Mouse (Mus musculus) liver, embryonic 13.5 days (tissue): ENCODE results near the gene Astn1. TPM values are rescaled to one million over a fixed set of nuclear protein-coding genes. Genes with fewer than 3 reads are reported as not detected.

ENCODE experiments used
- ATAC-seq: fragments of 200-750 bp; cut with Nextera tagmentation; 2 replicates; pipeline ENCODE4 v1.8.0; 2017; ENCODE audit warnings: low read depth, mild to moderate bottlenecking, moderate number of reproducible peaks, moderate library complexity
- DNase-seq: peaks from one replicate; pipeline ENCODE4 v3.0.0; 2022
- H3K27ac ChIP-seq: fragments of 300-500 bp; sonication (generic); 2 replicates; pipeline ENCODE4 v1.5.1; 2015; ENCODE audit warnings: moderate library complexity, mild to moderate bottlenecking, inconsistent platforms
- H3K27me3 ChIP-seq: fragments of 300-500 bp; sonication (generic); 2 replicates; pipeline ENCODE4 v1.6.1; 2015; ENCODE audit warnings: mild to moderate bottlenecking, inconsistent platforms
- H3K36me3 ChIP-seq: fragments of 300-500 bp; sonication (generic); 2 replicates; pipeline ENCODE4 v1.6.1; 2015; ENCODE audit warnings: mild to moderate bottlenecking, inconsistent platforms
- H3K4me1 ChIP-seq: fragments of 300-500 bp; sonication (generic); replicated peaks from 2 replicates; pipeline ENCODE4 v1.6.1; 2015; ENCODE audit warnings: inconsistent platforms
- H3K4me2 ChIP-seq: fragments of 300-500 bp; sonication (generic); 2 replicates; pipeline ENCODE4 v1.6.1; 2015; ENCODE audit warnings: inconsistent platforms, mild to moderate bottlenecking, moderate library complexity
- H3K4me3 ChIP-seq: fragments of 300-500 bp; sonication (generic); replicated peaks from 2 replicates; pipeline ENCODE4 v1.5.1; 2015; ENCODE audit warnings: mild to moderate bottlenecking, inconsistent platforms
- H3K9ac ChIP-seq: fragments of 300-500 bp; sonication (generic); 2 replicates; pipeline ENCODE4 v1.6.1; 2015; ENCODE audit warnings: mild to moderate bottlenecking, inconsistent platforms
- H3K9me3 ChIP-seq: fragments of 300-500 bp; sonication (generic); replicated peaks from 2 replicates; pipeline ENCODE4 v1.6.1; 2016; ENCODE audit warnings: inconsistent platforms
- WGBS: fragments of 180-500 bp; shearing (Covaris S2); methylation state at CpG from one replicate; pipeline ENCODE4 v1.1.7; 2015; ENCODE audit not compliant: insufficient replicate concordance; 5-methylcytosine and 5-hydroxymethylcytosine counted together
- polyA plus RNA-seq: library from polyadenylated mRNA; unstranded; fragments of >200 nt; fragmentation: Nextera tagmentation; extraction: Ambion mirVana; gene quantifications from 2 replicates; pipeline ENCODE4 v1.2.1, GENCODE M21; 2015

The Astn1 gene
- polyA plus RNA-seq, 1 experiment from 2014 or later: 0.06 TPM

GRCm38 (mm10) chr1:158382277-158382676 is 20.2 kb downstream of the Astn1 start:
- Histone ChIP-seq H3K4me2 (no peak overlapping the region), H3K4me3 (no peak overlapping the region), H3K9me3 (no peaks in the 10 kb centered on the region), H3K36me3 (no peaks in the 10 kb centered on the region), H3K4me1 (no peaks in the 10 kb centered on the region), H3K27me3 (no peaks in the 10 kb centered on the region), H3K9ac (no peak overlapping the region), H3K27ac (no peak overlapping the region)
- no peak for ATAC-seq
- 61% methylated on average over 6 of the region's 6 CpGs for WGBS
- no peak for DNase-seq

GRCm38 (mm10) chr1:158383210-158383609 is 21.1 kb downstream of the Astn1 start:
- H3K4me1 ChIP-seq: no peaks in the 10 kb centered on the region
- H3K36me3 ChIP-seq: no peaks in the 10 kb centered on the region
- H3K9ac ChIP-seq: no peak overlapping the region
- H3K4me2 ChIP-seq: no peak overlapping the region
- H3K27me3 ChIP-seq: no peaks in the 10 kb centered on the region
- H3K9me3 ChIP-seq: no peaks in the 10 kb centered on the region
- DNase-seq: no peak
- H3K27ac ChIP-seq: no peak overlapping the region
- H3K4me3 ChIP-seq: no peak overlapping the region
- 51% methylated on average over 3 of the region's 3 CpGs for WGBS
- no peak for ATAC-seq

DNA sequence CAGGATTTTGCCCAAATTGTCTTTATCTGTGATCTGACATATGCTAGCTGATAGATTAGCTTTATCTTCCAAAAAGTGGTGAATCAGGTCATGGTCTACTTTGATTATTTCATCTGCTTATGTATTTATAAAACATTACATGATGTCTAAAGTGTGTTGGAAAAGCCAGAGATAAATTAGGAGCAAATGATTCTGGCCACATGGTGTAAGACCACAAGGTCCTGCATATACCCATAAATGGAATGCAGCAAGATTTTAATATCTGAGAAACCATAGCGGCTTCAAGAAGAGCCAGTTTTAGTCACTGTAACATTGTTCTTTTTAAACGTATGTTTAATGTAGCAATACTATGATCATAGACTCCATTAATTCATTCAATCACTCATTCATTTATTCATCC is 23.2 kb downstream of the Astn1 start:
- no peaks in the 10 kb centered on the region for H3K27me3 ChIP-seq
- ATAC-seq (no peak), DNase-seq (no peak)
- H3K9ac ChIP-seq: no peak overlapping the region
- no peak overlapping the region for H3K27ac ChIP-seq
- no peak overlapping the region for H3K4me3 ChIP-seq
- WGBS: 80% methylated on average over 2 of the region's 2 CpGs
- no peaks in the 10 kb centered on the region for H3K36me3 ChIP-seq
- H3K4me2 ChIP-seq: no peak overlapping the region
- H3K4me1 ChIP-seq: no peaks in the 10 kb centered on the region
- no peaks in the 10 kb centered on the region for H3K9me3 ChIP-seq

DNA sequence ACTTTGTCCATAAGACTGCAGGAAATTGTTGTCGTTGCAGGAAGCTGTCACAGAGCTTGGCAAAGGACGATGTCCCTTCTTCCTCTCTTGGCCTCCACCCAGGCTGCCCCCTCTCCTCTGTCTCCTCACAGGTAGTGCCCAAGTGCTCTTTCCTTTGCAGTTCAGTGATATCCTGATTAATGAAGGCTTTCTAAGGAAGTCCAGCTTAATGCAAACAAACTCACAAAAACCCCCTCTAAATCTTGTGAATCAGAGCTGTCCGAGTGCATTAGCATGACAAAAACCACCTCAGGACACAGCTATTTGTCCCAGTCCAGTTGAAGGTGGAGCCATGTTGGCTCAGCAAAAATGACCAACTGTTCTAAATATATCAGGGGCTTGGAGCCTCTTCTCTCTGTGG is 24.7 kb downstream of the Astn1 start:
- Histone ChIP-seq H3K4me3 (no peak overlapping the region), H3K4me1 (no peaks in the 10 kb centered on the region), H3K9me3 (0 out of 2 replicates have a peak, but pooled peaks cover 3% of the 10 kb centered on the region), H3K36me3 (no peaks in the 10 kb centered on the region), H3K4me2 (no peak overlapping the region), H3K27ac (no peak overlapping the region), H3K27me3 (no peaks in the 10 kb centered on the region), H3K9ac (no peak overlapping the region)
- ATAC-seq (no peak), DNase-seq (no peak)
- 16% methylated on average over 3 of the region's 3 CpGs for WGBS

GRCm38 (mm10) chr1:158388995-158389394 is 26.9 kb downstream of the Astn1 start:
- DNase-seq (no peak), ATAC-seq (no peak)
- Histone ChIP-seq H3K4me2 (no peak overlapping the region), H3K27ac (no peak overlapping the region), H3K9ac (no peak overlapping the region), H3K27me3 (no peaks in the 10 kb centered on the region), H3K36me3 (no peaks in the 10 kb centered on the region), H3K4me1 (no peaks in the 10 kb centered on the region), H3K4me3 (no peak overlapping the region), H3K9me3 (0 out of 2 replicates have a peak, but pooled peaks cover 3% of the 10 kb centered on the region)
- 70% methylated on average over 4 of the region's 4 CpGs for WGBS

GRCm38 (mm10) chr1:158390693-158391092 is 28.6 kb downstream of the Astn1 start:
- Histone ChIP-seq H3K4me2 (no peak overlapping the region), H3K9me3 (0 out of 2 replicates have a peak, but pooled peaks cover 3% of the 10 kb centered on the region), H3K27ac (no peak overlapping the region), H3K36me3 (no peaks in the 10 kb centered on the region), H3K4me3 (no peak overlapping the region), H3K27me3 (no peaks in the 10 kb centered on the region), H3K4me1 (no peaks in the 10 kb centered on the region), H3K9ac (no peak overlapping the region)
- DNase-seq (no peak), ATAC-seq (no peak)
- WGBS: 60% methylated on average over 4 of the region's 4 CpGs

GRCm38 (mm10) chr1:158397058-158397457 is 35.0 kb downstream of the Astn1 start:
- ATAC-seq: no peak
- DNase-seq: no peak
- 50% methylated on average over 2 of the region's 2 CpGs for WGBS
- Histone ChIP-seq H3K4me3 (no peak overlapping the region), H3K36me3 (no peaks in the 10 kb centered on the region), H3K9me3 (no peaks in the 10 kb centered on the region), H3K27ac (no peak overlapping the region), H3K9ac (no peak overlapping the region), H3K4me2 (no peak overlapping the region), H3K27me3 (no peaks in the 10 kb centered on the region), H3K4me1 (no peaks in the 10 kb centered on the region)

GRCm38 (mm10) chr1:158400898-158401297 is 38.8 kb downstream of the Astn1 start:
- no peak overlapping the region for H3K4me3 ChIP-seq
- no peaks in the 10 kb centered on the region for H3K36me3 ChIP-seq
- H3K4me1 ChIP-seq: no peaks in the 10 kb centered on the region
- DNase-seq: no peak
- H3K9me3 ChIP-seq: no peaks in the 10 kb centered on the region
- WGBS: 55% methylated on average over 2 of the region's 2 CpGs
- no peaks in the 10 kb centered on the region for H3K27me3 ChIP-seq
- H3K4me2 ChIP-seq: no peak overlapping the region
- no peak for ATAC-seq
- no peak overlapping the region for H3K27ac ChIP-seq
- H3K9ac ChIP-seq: no peak overlapping the region

- H3K4me3 ChIP-seq: no peak overlapping the region
- H3K9me3 ChIP-seq: no peaks in the 10 kb centered on the region
- no peak overlapping the region for H3K9ac ChIP-seq
- no peak for ATAC-seq
- no peak overlapping the region for H3K27ac ChIP-seq
- no peaks in the 10 kb centered on the region for H3K27me3 ChIP-seq
- WGBS: 51% methylated on average over 10 of the region's 10 CpGs
- no peaks in the 10 kb centered on the region for H3K4me1 ChIP-seq
- no peak for DNase-seq
- no peaks in the 10 kb centered on the region for H3K36me3 ChIP-seq
- H3K4me2 ChIP-seq: no peak overlapping the region
Measured at GRCm38 (mm10) chr1:158405899-158406769, 44.1 kb downstream of the Astn1 start.

GRCm38 (mm10) chr1:158408124-158408523 is 46.1 kb downstream of the Astn1 start:
- Histone ChIP-seq H3K4me2 (no peak overlapping the region), H3K4me1 (no peaks in the 10 kb centered on the region), H3K27ac (no peak overlapping the region), H3K27me3 (no peaks in the 10 kb centered on the region), H3K4me3 (no peak overlapping the region), H3K9ac (no peak overlapping the region), H3K9me3 (no peaks in the 10 kb centered on the region), H3K36me3 (no peaks in the 10 kb centered on the region)
- DNase-seq (no peak), ATAC-seq (no peak)
- WGBS: 54% methylated on average over 2 of the region's 2 CpGs

DNA sequence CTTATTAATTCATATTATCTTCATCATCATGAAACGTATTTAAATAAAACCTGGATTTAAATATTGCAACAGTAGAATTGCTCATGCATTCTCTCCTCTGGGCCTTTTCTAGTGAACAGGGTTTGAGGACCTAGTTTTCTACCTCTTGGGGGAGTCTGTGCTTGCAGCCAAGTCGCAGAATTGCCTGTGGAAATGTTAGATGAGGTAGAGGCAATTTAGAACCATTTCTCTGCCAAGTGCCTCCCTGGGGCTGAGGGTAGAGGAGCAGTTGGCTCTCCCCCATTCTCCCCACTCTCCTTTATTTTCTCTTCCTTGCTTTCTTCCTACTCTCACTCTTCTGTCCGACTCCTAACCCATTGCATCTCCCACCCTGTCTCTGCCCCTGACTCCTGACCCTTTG is 49.1 kb downstream of the Astn1 start:
- Histone ChIP-seq H3K4me3 (no peak overlapping the region), H3K36me3 (no peaks in the 10 kb centered on the region), H3K4me2 (no peak overlapping the region), H3K4me1 (no peaks in the 10 kb centered on the region), H3K9ac (no peak overlapping the region), H3K27ac (no peak overlapping the region), H3K9me3 (no peaks in the 10 kb centered on the region; the same call in 1 of the 2 replicates), H3K27me3 (no peaks in the 10 kb centered on the region)
- ATAC-seq: no peak
- WGBS: 59% methylated on average over 3 of the region's 3 CpGs
- DNase-seq: no peak

GRCm38 (mm10) chr1:158414198-158414597 is 52.1 kb downstream of the Astn1 start:
- Histone ChIP-seq H3K4me1 (no peaks in the 10 kb centered on the region), H3K9me3 (no peaks in the 10 kb centered on the region; the same call in 1 of the 2 replicates), H3K9ac (no peak overlapping the region), H3K4me3 (no peak overlapping the region), H3K27me3 (no peaks in the 10 kb centered on the region), H3K27ac (no peak overlapping the region), H3K4me2 (no peak overlapping the region), H3K36me3 (no peaks in the 10 kb centered on the region)
- ATAC-seq: no peak
- WGBS: 52% methylated on average over 2 of the region's 2 CpGs
- no peak for DNase-seq
